ENCODE assay signal across 14 mouse cellular contexts in the genomic region with DNA sequence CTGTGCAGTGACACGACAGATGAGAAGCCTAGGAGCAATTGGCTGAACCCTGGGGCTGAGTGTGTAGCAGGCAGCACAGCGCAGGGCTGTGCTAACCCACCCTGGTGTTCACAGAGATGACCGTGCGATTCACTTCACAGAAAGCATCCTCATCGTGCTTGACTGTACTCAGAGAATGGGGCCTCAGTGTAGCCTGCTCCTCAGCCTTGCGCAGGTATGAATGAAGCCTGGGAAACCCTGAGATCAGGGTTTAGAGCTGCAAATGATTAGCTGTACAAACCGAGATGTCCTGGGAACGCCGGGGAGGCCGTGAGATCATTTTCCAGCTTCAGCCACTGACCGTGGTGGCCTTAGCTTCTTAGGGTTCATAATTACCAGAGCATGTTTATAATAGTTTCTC. TPM values are rescaled to one million over a fixed set of nuclear protein-coding genes. Genes with fewer than 3 reads are reported as not detected.
"Had no signal": no experiment of that assay in that cellular context is flagged by ENCODE, and none has a peak within 500 bp of the region (broad histone marks: within the 10 kb centered on the region; RNA-seq: fewer than 3 reads in every experiment).

No protein-coding gene starts in this region.

- H3K4me2 ChIP-seq: limb, embryonic 13.5 days; liver, embryonic 11.5 days; lung, embryonic 14.5 days; neural tube, embryonic 15.5 days had no signal

- H3K36me3 ChIP-seq: limb, embryonic 13.5 days; neural tube, embryonic 15.5 days had no signal

- H3K9me3 ChIP-seq: limb, embryonic 13.5 days; midbrain, embryonic 10.5 days; neural tube, embryonic 15.5 days had no signal

- H3K27me3 ChIP-seq: limb, embryonic 13.5 days; neural tube, embryonic 15.5 days had no signal

- H3K27ac ChIP-seq: limb, embryonic 13.5 days; midbrain, embryonic 10.5 days; neural tube, embryonic 15.5 days had no signal

- H3K4me3 ChIP-seq: limb, embryonic 13.5 days; midbrain, embryonic 10.5 days; myocyte; neural tube, embryonic 15.5 days had no signal

- H3K4me1 ChIP-seq: midbrain, embryonic 10.5 days had no signal

- DNase-seq: left cerebral cortex, postnatal 4 days; lung, embryonic 14.5 days; lung, postnatal 10 days; lung, postnatal 4 days; midbrain, embryonic 14.5 days; right cerebral cortex, adult 18-20 months; right cerebral cortex, postnatal 25 days; thymus, postnatal 14 days had no signal

- H3K9ac ChIP-seq: limb, embryonic 13.5 days; lung, embryonic 14.5 days; neural tube, embryonic 15.5 days had no signal

RNA-seq across cellular contexts. Expression of a gene that starts 29.5 kb away (rescaled TPM):
- total RNA-seq: megakaryocyte, adult 5-6 weeks had no signal
